Mouse (Mus musculus): ENCODE results near the gene Schip1. TPM values are rescaled to one million over a fixed set of nuclear protein-coding genes. Genes with fewer than 3 reads are reported as not detected.

Schip1 gene
- total and polyA plus RNA-seq, 2 experiments from 2014 or later: 114 to 192 TPM

GRCm38 (mm10) chr3:68593073-68593867 is 528.7 kb downstream of the Schip1 start:
- no peaks in the 10 kb centered on the region for H3K27me3 ChIP-seq (ENCODE audit: insufficient read depth, low read length)
- no peak for TF ChIP-seq CTCF (IDR thresholded peaks at IDR 0.05; ENCODE audit: low read depth)
- peak; percentile 67 for DNase-seq
- peak; percentile 62 for ATAC-seq
- no peak overlapping the region for H3K4me2 ChIP-seq (ENCODE audit: low read depth)
- no peak overlapping the region for H3K4me3 ChIP-seq (ENCODE audit: low read depth, low read length)
- 0 out of 2 replicates have a peak overlapping the region, but pooled peaks have one; percentile 9 for H3K27ac ChIP-seq (ENCODE audit: low read depth, low read length)
- peaks cover 14% of the 10 kb centered on the region for H3K4me1 ChIP-seq (ENCODE audit: insufficient read depth)
- no peaks in the 10 kb centered on the region for H3K9me3 ChIP-seq (ENCODE audit: low read length)
- H3K36me3 ChIP-seq (ENCODE audit: insufficient read depth): no peaks in the 10 kb centered on the region
- no peak overlapping the region for H3K9ac ChIP-seq
- 47% methylated on average over 12 of the region's 12 CpGs for WGBS

GRCm38 (mm10) chr3:68595316-68595925 is 530.8 kb downstream of the Schip1 start:
- no peaks in the 10 kb centered on the region for H3K36me3 ChIP-seq (ENCODE audit: insufficient read depth)
- no peak for DNase-seq
- no peak overlapping the region for H3K4me3 ChIP-seq (ENCODE audit: low read depth, low read length)
- no peak overlapping the region for H3K27ac ChIP-seq (ENCODE audit: low read depth, low read length)
- peak; percentile 42 for ATAC-seq
- H3K9me3 ChIP-seq (ENCODE audit: low read length): no peaks in the 10 kb centered on the region
- H3K4me1 ChIP-seq (ENCODE audit: insufficient read depth): peaks cover 14% of the 10 kb centered on the region
- no peaks in the 10 kb centered on the region for H3K27me3 ChIP-seq (ENCODE audit: insufficient read depth, low read length)
- TF ChIP-seq CTCF (IDR thresholded peaks at IDR 0.05; ENCODE audit: low read depth): no peak
- 47% methylated on average over 10 of the region's 10 CpGs for WGBS
- H3K4me2 ChIP-seq (ENCODE audit: low read depth): no peak overlapping the region
- H3K9ac ChIP-seq: no peak overlapping the region

DNA sequence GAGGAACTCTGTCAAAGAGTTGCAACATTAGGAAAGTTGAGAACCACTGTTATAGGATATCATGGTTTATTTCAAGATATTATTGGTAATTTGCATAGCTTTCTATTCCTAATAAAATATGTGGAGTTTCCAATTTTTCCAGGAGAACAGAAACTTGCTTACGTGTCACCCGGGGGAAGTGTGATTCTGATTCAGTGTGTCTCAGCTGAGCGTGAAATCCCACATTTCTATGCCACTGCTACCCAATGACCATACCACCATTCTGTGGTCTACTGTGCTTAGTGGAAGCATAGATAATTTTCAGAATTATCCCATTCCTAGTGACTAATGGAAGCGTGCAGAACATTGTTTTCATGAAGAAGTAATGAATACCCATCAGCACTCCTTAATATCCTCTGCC is 532.3 kb downstream of the Schip1 start:
- no peak for ATAC-seq
- Histone ChIP-seq H3K9me3 (ENCODE audit: low read length) (no peaks in the 10 kb centered on the region), H3K4me2 (ENCODE audit: low read depth) (no peak overlapping the region), H3K4me1 (ENCODE audit: insufficient read depth) (peaks cover 14% of the 10 kb centered on the region), H3K27me3 (ENCODE audit: insufficient read depth, low read length) (no peaks in the 10 kb centered on the region), H3K27ac (ENCODE audit: low read depth, low read length) (no peak overlapping the region), H3K9ac (no peak overlapping the region), H3K4me3 (ENCODE audit: low read depth, low read length) (no peak overlapping the region), H3K36me3 (ENCODE audit: insufficient read depth) (no peaks in the 10 kb centered on the region)
- no peak for TF ChIP-seq CTCF (IDR thresholded peaks at IDR 0.05; ENCODE audit: low read depth)
- 89% methylated on average over 4 of the region's 4 CpGs for WGBS
- DNase-seq: no peak

DNA sequence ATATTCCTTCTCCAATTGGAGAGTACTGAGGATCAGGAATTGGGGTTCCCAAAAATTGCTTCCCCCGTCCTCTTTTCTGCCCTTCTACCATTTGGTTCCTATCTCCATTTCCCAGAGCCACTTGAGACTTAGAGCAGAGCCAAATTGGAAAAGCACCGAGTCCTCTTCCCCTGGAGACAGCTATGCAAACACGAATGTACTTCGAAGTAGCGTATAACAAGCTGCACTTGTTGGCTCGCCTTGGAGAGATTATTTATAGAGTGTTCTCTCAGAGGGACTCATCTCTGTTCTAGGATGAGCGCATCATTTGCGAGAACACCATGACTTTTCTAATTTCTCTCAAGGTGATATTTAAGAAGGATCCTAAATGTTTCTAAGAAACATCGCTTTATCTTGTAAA is 538.3 kb downstream of the Schip1 start:
- DNase-seq (no peak), ATAC-seq (peak; percentile 74)
- WGBS: 72% methylated on average over 9 of the region's 9 CpGs

DNA sequence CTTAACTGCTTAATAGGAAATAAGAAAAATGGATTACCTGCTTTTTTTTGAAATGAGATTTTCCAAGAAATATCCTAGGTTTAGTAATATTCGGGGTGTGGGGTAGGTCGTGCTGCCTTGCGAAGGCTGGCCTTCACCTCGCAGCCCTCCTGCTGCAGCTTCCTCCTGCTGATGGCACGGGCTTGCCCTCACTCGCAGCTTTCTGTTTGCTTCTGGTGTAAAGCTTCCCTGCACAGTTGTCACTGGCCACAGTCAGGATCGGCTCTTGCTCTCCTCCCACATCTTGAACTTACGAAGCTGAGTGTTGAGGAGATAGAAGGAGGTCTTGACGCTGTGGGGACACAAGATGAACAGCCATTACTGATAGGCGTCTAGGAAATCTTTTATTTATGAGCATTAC is 539.9 kb downstream of the Schip1 start:
- Histone ChIP-seq H3K4me2 (ENCODE audit: low read depth) (no peak overlapping the region), H3K27ac (ENCODE audit: low read depth, low read length) (0 out of 2 replicates have a peak overlapping the region, but pooled peaks have one; percentile 0), H3K9me3 (ENCODE audit: low read length) (no peaks in the 10 kb centered on the region), H3K4me3 (ENCODE audit: low read depth, low read length) (no peak overlapping the region), H3K36me3 (ENCODE audit: insufficient read depth) (no peaks in the 10 kb centered on the region), H3K9ac (no peak overlapping the region), H3K27me3 (ENCODE audit: insufficient read depth, low read length) (no peaks in the 10 kb centered on the region), H3K4me1 (ENCODE audit: insufficient read depth) (no peaks in the 10 kb centered on the region)
- TF ChIP-seq CTCF (IDR thresholded peaks at IDR 0.05; ENCODE audit: low read depth): no peak
- DNase-seq (no peak), ATAC-seq (no peak)
- 73% methylated on average over 10 of the region's 10 CpGs for WGBS

More for the DNA sequence above, 538.3 kb downstream of the Schip1 start:
- H3K36me3 ChIP-seq (ENCODE audit: insufficient read depth): no peaks in the 10 kb centered on the region
- TF ChIP-seq CTCF (IDR thresholded peaks at IDR 0.05; ENCODE audit: low read depth): no peak
- no peaks in the 10 kb centered on the region for H3K4me1 ChIP-seq (ENCODE audit: insufficient read depth)
- no peak overlapping the region for H3K9ac ChIP-seq
- no peak overlapping the region for H3K27ac ChIP-seq (ENCODE audit: low read depth, low read length)
- H3K4me2 ChIP-seq (ENCODE audit: low read depth): no peak overlapping the region
- no peaks in the 10 kb centered on the region for H3K27me3 ChIP-seq (ENCODE audit: insufficient read depth, low read length)
- no peak overlapping the region for H3K4me3 ChIP-seq (ENCODE audit: low read depth, low read length)
- no peaks in the 10 kb centered on the region for H3K9me3 ChIP-seq (ENCODE audit: low read length)

GRCm38 (mm10) chr3:68604962-68605361 is 540.4 kb downstream of the Schip1 start:
- no peaks in the 10 kb centered on the region for H3K27me3 ChIP-seq (ENCODE audit: insufficient read depth, low read length)
- no peak overlapping the region for H3K4me2 ChIP-seq (ENCODE audit: low read depth)
- no peak for DNase-seq
- no peaks in the 10 kb centered on the region for H3K9me3 ChIP-seq (ENCODE audit: low read length)
- WGBS: 54% methylated on average over 10 of the region's 10 CpGs
- no peak overlapping the region for H3K9ac ChIP-seq
- ATAC-seq: peak; percentile 34
- 0 out of 2 replicates have a peak overlapping the region, but pooled peaks have one; percentile 0 for H3K27ac ChIP-seq (ENCODE audit: low read depth, low read length)
- TF ChIP-seq CTCF (IDR thresholded peaks at IDR 0.05; ENCODE audit: low read depth): no peak
- H3K36me3 ChIP-seq (ENCODE audit: insufficient read depth): no peaks in the 10 kb centered on the region
- H3K4me1 ChIP-seq (ENCODE audit: insufficient read depth): no peaks in the 10 kb centered on the region
- H3K4me3 ChIP-seq (ENCODE audit: low read depth, low read length): no peak overlapping the region
